Mouse (Mus musculus): ENCODE measurements around the gene Tmem260.

DNA sequence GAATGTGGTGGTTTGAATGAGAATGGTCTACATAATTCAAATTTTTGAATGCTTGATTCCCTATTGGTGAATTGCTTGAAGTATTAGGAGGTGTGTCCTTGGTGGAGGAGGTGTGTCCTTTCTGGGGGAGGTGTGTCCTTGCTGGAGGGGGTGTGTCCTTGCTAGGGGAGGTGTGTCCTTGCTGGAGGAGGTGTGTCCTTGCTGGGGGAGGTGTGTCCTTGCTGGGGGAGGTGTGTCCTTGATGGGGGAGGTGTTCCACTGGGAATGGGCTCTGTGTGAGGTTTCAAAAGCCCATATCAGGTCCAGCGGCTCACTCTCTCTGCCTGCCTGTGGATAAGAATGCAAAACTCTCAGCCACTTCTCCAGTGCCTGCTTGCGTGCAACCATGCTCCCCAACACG lies 2.1 kb upstream of the Tmem260 start:
- no peak for TF ChIP-seq POLR2A (IDR thresholded peaks at IDR 0.05; ENCODE audit: borderline replicate concordance, extremely low read depth, insufficient read depth, insufficient read length, poor library complexity, severe bottlenecking)
- no peak for TF ChIP-seq CTCF (IDR thresholded peaks at IDR 0.05; ENCODE audit: borderline replicate concordance, extremely low read depth, insufficient read depth, insufficient read length)

Data from brain, embryonic 14.5 days (tissue).